Mouse (Mus musculus): ENCODE measurements around the gene Mxd1. TPM values are rescaled to one million over a fixed set of nuclear protein-coding genes. Genes with fewer than 3 reads are reported as not detected.

The Mxd1 gene
- 16.7 and 18.4 TPM in 2 replicates for polyA plus RNA-seq (2014; fragmentation: Nextera tagmentation; extraction: Ambion mirVana)

DNA sequence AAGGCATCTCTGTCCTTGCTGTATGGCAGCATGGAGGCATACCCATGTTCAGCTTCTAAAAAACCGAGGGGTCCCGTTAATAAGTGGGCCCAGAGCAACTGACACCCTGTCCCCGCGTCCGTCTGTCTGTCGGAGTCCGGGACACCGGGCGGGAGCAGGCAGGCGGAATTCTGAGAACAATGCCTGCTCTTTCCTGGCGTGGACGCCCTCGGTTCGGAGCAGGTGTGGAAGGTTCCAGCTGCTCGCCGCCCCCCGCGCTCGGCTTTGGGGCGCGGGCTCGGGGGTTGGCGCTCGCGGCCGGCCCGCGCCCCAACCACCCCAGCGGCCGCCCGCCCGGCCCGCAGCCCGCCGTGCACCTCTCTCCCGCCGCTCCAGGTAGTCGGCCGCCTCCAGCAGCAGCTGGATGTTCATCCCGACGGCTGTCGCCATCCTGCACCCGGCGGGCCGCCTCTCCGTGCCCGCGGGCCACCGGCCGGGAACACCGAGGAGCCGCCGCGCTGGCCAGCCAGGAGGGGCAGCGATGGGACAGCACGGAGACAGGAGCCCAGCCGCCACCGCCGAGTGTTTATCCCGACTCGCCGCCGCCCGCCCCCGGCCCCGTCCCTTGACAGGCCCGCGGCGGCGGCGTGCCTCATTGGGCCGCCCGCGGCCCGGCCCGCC lies at the start of gene Mxd1:
TSS of gene Mxd1 (minus strand) at position 582 of the 660 bp plus-strand sequence.
- WGBS, result under 1% methylated on average over 46 of the region's 76 CpGs
- Histone ChIP-seq H3K4me3 (ENCODE audit: low read depth, low read length) (peak within 1 kb of the TSS; percentile 73), H3K27ac (ENCODE audit: low read depth, low read length) (no peak within 1 kb of the TSS; the same call in 1 of the 2 replicates), H3K9ac (ENCODE audit: low read length) (peak within 1 kb of the TSS; percentile 71), H3K27me3 (ENCODE audit: control insufficient read depth, insufficient read depth, low read length) (no peaks in the 10 kb centered on the region), H3K9me3 (ENCODE audit: control insufficient read depth, low read length) (no peaks in the 10 kb centered on the region), H3K4me1 (ENCODE audit: control insufficient read depth, insufficient read depth, low read length) (peaks cover 18% of the 10 kb centered on the region), H3K4me2 (peak within 1 kb of the TSS; percentile 89), H3K36me3 (ENCODE audit: control insufficient read depth, insufficient read depth, low read length) (no peaks in the 10 kb centered on the region; the same call in 1 of the 2 replicates)
- DNase-seq (ENCODE audit: low spot score, missing footprints), result peak; percentile 82
- ATAC-seq (ENCODE audit: low FRiP score), result no peak

DNA sequence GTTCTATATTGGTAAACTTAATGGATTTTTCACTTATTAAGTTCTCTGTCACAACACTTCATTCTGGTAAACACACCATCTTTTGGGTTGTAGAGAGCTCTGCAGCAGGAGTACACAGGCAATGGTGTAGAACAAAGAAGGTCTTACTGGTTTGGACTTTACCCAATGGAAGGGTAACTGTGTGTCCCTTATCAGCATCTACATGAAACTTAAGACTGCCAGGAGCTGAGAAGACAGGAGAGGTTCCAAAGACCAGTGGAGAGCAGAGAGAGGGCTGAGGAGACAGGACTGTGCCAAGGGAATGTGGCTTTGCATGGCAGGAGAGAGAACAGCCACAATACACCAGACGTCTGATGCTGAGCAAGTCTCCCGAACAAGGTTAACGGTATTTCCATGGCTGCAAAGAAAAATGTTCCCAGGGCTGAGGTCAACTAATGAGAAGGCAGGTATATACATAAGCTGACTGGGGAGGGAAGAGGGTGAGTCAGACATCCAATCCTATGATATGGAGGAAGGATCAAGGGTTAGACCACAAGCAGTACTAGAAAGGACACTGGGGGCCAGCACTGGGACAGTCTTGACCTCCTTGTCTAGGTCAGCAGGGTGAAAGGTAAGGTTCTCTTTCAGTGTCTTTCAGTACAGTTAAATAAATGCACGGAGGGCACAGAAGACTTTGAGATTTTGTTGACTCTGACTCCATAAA lies 39.3 kb upstream of the Mxd1 start:
- Histone ChIP-seq H3K9me3 (ENCODE audit: control insufficient read depth, low read length) (no peaks in the 10 kb centered on the region), H3K27me3 (ENCODE audit: control insufficient read depth, insufficient read depth, low read length) (no peaks in the 10 kb centered on the region), H3K4me3 (ENCODE audit: low read depth, low read length) (no peak overlapping the region), H3K9ac (ENCODE audit: low read length) (no peak overlapping the region), H3K4me1 (ENCODE audit: control insufficient read depth, insufficient read depth, low read length) (no peaks in the 10 kb centered on the region), H3K4me2 (no peak overlapping the region), H3K36me3 (ENCODE audit: control insufficient read depth, insufficient read depth, low read length) (0 out of 2 replicates have a peak, but pooled peaks cover 3% of the 10 kb centered on the region), H3K27ac (ENCODE audit: low read depth, low read length) (no peak overlapping the region)
- ATAC-seq (ENCODE audit: low FRiP score) (no peak), DNase-seq (ENCODE audit: low spot score, missing footprints) (no peak)
- WGBS, result 81% methylated on average over 4 of the region's 4 CpGs

DNA sequence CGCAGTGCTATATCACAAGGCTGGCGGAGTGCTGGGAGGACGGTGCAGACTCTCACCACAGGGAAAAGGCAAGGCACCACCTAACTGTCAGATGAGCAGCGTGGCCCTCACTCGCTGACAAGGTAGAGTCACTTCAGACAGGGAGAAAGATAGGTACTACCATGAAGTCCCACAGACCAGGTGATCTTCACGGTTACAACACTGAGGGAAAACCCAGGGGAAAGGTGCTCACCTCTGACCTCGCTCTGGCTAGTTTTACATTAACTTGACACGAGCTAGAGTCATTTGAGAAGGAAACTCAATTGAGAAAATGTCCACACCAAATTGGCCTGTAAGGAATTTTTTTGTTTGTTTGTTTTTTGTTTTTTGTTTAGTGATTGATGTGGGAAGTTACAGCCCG lies 33.6 kb upstream of the Mxd1 start:
- DNase-seq (ENCODE audit: low spot score, missing footprints), result no peak
- H3K36me3 ChIP-seq (ENCODE audit: control insufficient read depth, insufficient read depth, low read length), result peaks cover 5% of the 10 kb centered on the region; the same call in 1 of the 2 replicates

DNA sequence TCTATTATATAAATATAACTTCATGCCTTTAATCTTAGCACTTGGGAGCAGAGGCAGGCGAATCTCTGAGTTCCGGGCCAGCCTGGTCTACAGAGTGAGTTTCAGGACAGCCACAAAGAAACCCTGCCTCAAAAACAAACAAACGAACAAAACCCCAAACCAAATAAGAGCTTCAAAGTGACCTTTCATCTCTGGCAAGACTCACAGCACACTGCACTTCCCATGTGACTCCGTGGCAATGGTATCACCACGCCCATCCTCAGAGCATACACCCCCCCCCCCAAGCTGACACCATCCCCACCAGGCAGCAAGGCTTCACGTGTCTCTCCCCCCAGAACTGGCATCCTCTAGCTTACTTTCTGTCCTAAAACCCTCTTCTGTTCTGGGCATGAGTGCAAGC lies 28.9 kb upstream of the Mxd1 start:
- Histone ChIP-seq H3K9ac (ENCODE audit: low read length) (no peak overlapping the region), H3K4me3 (ENCODE audit: low read depth, low read length) (no peak overlapping the region), H3K4me1 (ENCODE audit: control insufficient read depth, insufficient read depth, low read length) (no peaks in the 10 kb centered on the region), H3K4me2 (no peak overlapping the region), H3K27me3 (ENCODE audit: control insufficient read depth, insufficient read depth, low read length) (no peaks in the 10 kb centered on the region), H3K36me3 (ENCODE audit: control insufficient read depth, insufficient read depth, low read length) (peaks cover 2% of the 10 kb centered on the region; the same call in 1 of the 2 replicates), H3K27ac (ENCODE audit: low read depth, low read length) (no peak overlapping the region), H3K9me3 (ENCODE audit: control insufficient read depth, low read length) (no peaks in the 10 kb centered on the region)
- DNase-seq (ENCODE audit: low spot score, missing footprints) (no peak), ATAC-seq (ENCODE audit: low FRiP score) (no peak)
- 92% methylated on average over 6 of the region's 6 CpGs for WGBS

More for the DNA sequence above, 33.6 kb upstream of the Mxd1 start:
- H3K4me1 ChIP-seq (ENCODE audit: control insufficient read depth, insufficient read depth, low read length), result no peaks in the 10 kb centered on the region
- ATAC-seq (ENCODE audit: low FRiP score), result no peak
- no peak overlapping the region for H3K27ac ChIP-seq (ENCODE audit: low read depth, low read length)
- H3K27me3 ChIP-seq (ENCODE audit: control insufficient read depth, insufficient read depth, low read length), result no peaks in the 10 kb centered on the region
- no peak overlapping the region for H3K4me3 ChIP-seq (ENCODE audit: low read depth, low read length)
- H3K9ac ChIP-seq (ENCODE audit: low read length), result no peak overlapping the region
- no peaks in the 10 kb centered on the region for H3K9me3 ChIP-seq (ENCODE audit: control insufficient read depth, low read length)
- WGBS, result 92% methylated on average over 9 of the region's 9 CpGs
- no peak overlapping the region for H3K4me2 ChIP-seq

DNA sequence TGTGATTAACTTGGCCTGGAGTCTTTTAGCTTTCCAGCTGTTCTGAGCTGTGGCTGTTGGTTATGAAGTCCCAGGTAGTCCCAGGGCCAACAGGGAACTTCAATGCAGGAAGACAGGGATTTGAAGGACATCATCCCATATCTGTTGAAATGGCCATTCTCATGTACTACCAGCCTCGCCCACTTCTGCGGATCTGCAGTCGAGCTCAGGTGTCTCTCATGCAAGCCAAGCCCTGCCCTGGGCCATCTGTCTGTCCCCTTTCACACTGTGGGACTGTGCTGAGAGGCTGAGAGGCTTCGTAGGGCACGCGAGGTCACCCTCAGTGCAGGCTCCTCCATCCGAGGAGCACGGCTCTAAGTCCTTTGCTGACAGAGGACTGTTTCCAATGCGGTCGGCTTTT lies 27.3 kb upstream of the Mxd1 start:
- WGBS, result 91% methylated on average over 10 of the region's 10 CpGs
- DNase-seq (ENCODE audit: low spot score, missing footprints) (no peak), ATAC-seq (ENCODE audit: low FRiP score) (no peak)
- Histone ChIP-seq H3K4me1 (ENCODE audit: control insufficient read depth, insufficient read depth, low read length) (no peaks in the 10 kb centered on the region), H3K27me3 (ENCODE audit: control insufficient read depth, insufficient read depth, low read length) (no peaks in the 10 kb centered on the region), H3K36me3 (ENCODE audit: control insufficient read depth, insufficient read depth, low read length) (peaks cover 2% of the 10 kb centered on the region; the same call in 1 of the 2 replicates), H3K9me3 (ENCODE audit: control insufficient read depth, low read length) (no peaks in the 10 kb centered on the region), H3K4me3 (ENCODE audit: low read depth, low read length) (no peak overlapping the region), H3K27ac (ENCODE audit: low read depth, low read length) (no peak overlapping the region), H3K9ac (ENCODE audit: low read length) (no peak overlapping the region), H3K4me2 (no peak overlapping the region)

DNA sequence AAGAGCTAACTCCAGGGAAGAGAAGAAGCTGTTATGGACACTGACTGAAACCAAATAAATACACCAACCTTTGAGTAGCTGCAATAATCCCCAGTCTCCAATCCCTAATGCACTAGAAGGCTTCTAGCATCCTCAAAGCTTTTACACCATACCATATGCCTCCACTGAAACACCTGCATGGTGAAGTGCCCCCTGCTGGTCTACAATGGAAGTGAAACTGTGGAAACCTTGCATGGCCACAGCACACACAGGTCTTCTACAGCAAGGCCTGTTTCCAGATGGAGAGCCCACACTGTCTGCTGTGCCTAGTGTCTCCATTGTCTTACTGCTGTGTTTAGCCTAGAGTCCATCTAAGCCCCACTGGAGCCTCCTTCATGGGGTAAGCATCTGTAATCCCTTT lies 25.5 kb upstream of the Mxd1 start:
- Histone ChIP-seq H3K27ac (ENCODE audit: low read depth, low read length) (no peak overlapping the region), H3K4me1 (ENCODE audit: control insufficient read depth, insufficient read depth, low read length) (no peaks in the 10 kb centered on the region), H3K9me3 (ENCODE audit: control insufficient read depth, low read length) (no peaks in the 10 kb centered on the region), H3K9ac (ENCODE audit: low read length) (no peak overlapping the region), H3K27me3 (ENCODE audit: control insufficient read depth, insufficient read depth, low read length) (no peaks in the 10 kb centered on the region), H3K4me3 (ENCODE audit: low read depth, low read length) (no peak overlapping the region), H3K36me3 (ENCODE audit: control insufficient read depth, insufficient read depth, low read length) (peaks cover 3% of the 10 kb centered on the region; the same call in 1 of the 2 replicates), H3K4me2 (no peak overlapping the region)
- DNase-seq (ENCODE audit: low spot score, missing footprints) (peak; percentile 91), ATAC-seq (ENCODE audit: low FRiP score) (no peak)

DNA sequence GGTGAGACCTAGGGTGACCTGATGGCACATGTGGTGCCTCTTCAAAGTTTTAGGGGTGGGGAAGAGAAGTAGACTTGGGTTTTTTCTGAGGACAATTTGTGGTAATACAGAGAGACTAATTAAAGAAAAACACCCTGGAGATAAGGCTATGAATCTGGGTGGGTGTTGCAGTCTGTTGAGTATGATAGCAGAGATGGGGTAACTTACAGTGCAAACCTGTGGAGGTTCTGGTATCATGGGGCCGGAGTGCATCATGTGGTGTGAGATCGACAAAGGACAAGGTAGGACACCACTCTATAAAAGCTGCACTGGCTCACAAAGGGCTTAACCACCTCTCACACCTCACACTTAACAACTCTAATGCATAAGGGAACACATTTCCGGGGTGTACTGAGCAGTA lies 20.7 kb upstream of the Mxd1 start:
- H3K9me3 ChIP-seq (ENCODE audit: control insufficient read depth, low read length), result no peaks in the 10 kb centered on the region
- H3K9ac ChIP-seq (ENCODE audit: low read length), result no peak overlapping the region
- no peak for DNase-seq (ENCODE audit: low spot score, missing footprints)
- H3K27me3 ChIP-seq (ENCODE audit: control insufficient read depth, insufficient read depth, low read length), result no peaks in the 10 kb centered on the region
- no peak overlapping the region for H3K4me2 ChIP-seq
- H3K36me3 ChIP-seq (ENCODE audit: control insufficient read depth, insufficient read depth, low read length), result peaks cover 2% of the 10 kb centered on the region; the same call in 1 of the 2 replicates
- peaks cover 1% of the 10 kb centered on the region; the same call in 1 of the 2 replicates for H3K4me1 ChIP-seq (ENCODE audit: control insufficient read depth, insufficient read depth, low read length)
- 86% methylated on average over 3 of the region's 3 CpGs for WGBS
- H3K4me3 ChIP-seq (ENCODE audit: low read depth, low read length), result no peak overlapping the region
- H3K27ac ChIP-seq (ENCODE audit: low read depth, low read length), result no peak overlapping the region
- ATAC-seq (ENCODE audit: low FRiP score), result no peak

DNA sequence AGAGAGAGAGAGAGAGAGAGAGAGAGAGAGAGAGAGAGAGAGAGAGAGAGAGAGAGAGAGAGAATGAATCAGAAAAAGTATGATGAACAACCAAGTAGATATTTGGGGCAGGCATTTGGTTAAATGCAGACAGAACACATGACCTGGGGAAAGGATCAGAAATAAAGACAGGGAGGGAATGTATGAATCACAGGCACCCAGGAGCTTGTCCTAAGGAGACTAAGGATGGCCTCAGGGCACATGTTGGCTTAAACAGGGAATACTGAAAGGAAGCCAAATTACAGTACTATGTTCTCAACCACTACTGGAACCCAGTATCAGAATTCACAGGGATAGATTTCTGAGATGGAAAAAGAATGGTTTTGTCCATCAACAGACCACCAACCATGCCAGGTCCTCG lies 18.0 kb upstream of the Mxd1 start:
- no peak overlapping the region for H3K4me3 ChIP-seq (ENCODE audit: low read depth, low read length)
- DNase-seq (ENCODE audit: low spot score, missing footprints) (no peak), ATAC-seq (ENCODE audit: low FRiP score) (no peak)
- H3K9me3 ChIP-seq (ENCODE audit: control insufficient read depth, low read length), result no peaks in the 10 kb centered on the region
- peaks cover 2% of the 10 kb centered on the region for H3K36me3 ChIP-seq (ENCODE audit: control insufficient read depth, insufficient read depth, low read length)
- no peak overlapping the region for H3K27ac ChIP-seq (ENCODE audit: low read depth, low read length)
- H3K9ac ChIP-seq (ENCODE audit: low read length), result no peak overlapping the region
- no peaks in the 10 kb centered on the region for H3K27me3 ChIP-seq (ENCODE audit: control insufficient read depth, insufficient read depth, low read length)
- no peak overlapping the region for H3K4me2 ChIP-seq
- 78% methylated on average over 1 of the region's 1 CpGs for WGBS
- H3K4me1 ChIP-seq (ENCODE audit: control insufficient read depth, insufficient read depth, low read length), result peaks cover 6% of the 10 kb centered on the region; the same call in 1 of the 2 replicates

DNA sequence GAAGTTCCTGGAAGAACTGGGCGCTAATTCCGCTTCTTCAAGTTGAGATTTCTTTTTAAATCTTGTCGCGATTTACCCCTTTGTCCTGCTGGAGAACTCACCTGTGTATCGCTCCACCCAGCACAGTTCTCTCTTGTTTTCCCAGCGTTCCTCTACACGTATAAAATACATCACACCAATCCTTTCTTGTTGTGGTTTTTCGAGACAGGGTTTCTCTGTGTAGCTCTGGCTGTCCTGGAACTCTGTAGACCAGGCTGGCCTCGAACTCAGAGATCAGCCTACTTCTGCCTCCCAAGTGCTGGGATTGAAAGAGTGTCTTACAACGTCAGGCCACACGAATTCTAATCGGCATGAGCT lies 15.7 kb upstream of the Mxd1 start:
- Histone ChIP-seq H3K9ac (ENCODE audit: low read length) (peak overlapping the region; percentile 85), H3K9me3 (ENCODE audit: control insufficient read depth, low read length) (no peaks in the 10 kb centered on the region), H3K27me3 (ENCODE audit: control insufficient read depth, insufficient read depth, low read length) (no peaks in the 10 kb centered on the region), H3K36me3 (ENCODE audit: control insufficient read depth, insufficient read depth, low read length) (peaks cover 9% of the 10 kb centered on the region), H3K27ac (ENCODE audit: low read depth, low read length) (no peak overlapping the region), H3K4me1 (ENCODE audit: control insufficient read depth, insufficient read depth, low read length) (peaks cover 6% of the 10 kb centered on the region; the same call in 1 of the 2 replicates), H3K4me2 (peak overlapping the region; percentile 50), H3K4me3 (ENCODE audit: low read depth, low read length) (peak overlapping the region; percentile 83)
- ATAC-seq (ENCODE audit: low FRiP score) (no peak), DNase-seq (ENCODE audit: low spot score, missing footprints) (no peak)
- WGBS, result 40% methylated on average over 12 of the region's 12 CpGs

Measured in midbrain, embryonic 11.5 days (tissue).